Mouse (Mus musculus) hindbrain, embryonic 14.5 days (tissue): ENCODE data around the gene Sec24c. TPM values are rescaled to one million over a fixed set of nuclear protein-coding genes. Genes with fewer than 3 reads are reported as not detected.

Experiments
- ATAC-seq: fragments of 200-750 bp; cut with Nextera tagmentation; 2 replicates; pipeline ENCODE4 v1.8.0; 2017; ENCODE audit warnings: moderate number of reproducible peaks, mild to moderate bottlenecking, moderate TSS enrichment, moderate library complexity; ENCODE audit not compliant: low FRiP score
- DNase-seq: peaks from one replicate; pipeline ENCODE4 v3.0.0-alpha.2; 2015; ENCODE audit warnings: low spot score
- H3K27ac ChIP-seq: fragments of 300-500 bp; sonication (generic); 2 replicates; pipeline ENCODE4 v1.5.1; 2014; ENCODE audit warnings: mild to moderate bottlenecking, moderate library complexity
- H3K27me3 ChIP-seq: fragments of 300-500 bp; sonication (generic); 2 replicates; pipeline ENCODE4 v1.6.1; 2014; ENCODE audit warnings: mild to moderate bottlenecking, low read length, mixed read lengths; ENCODE audit not compliant: control insufficient read depth, insufficient read depth
- H3K36me3 ChIP-seq: fragments of 300-500 bp; sonication (generic); replicated peaks from 2 replicates; pipeline ENCODE4 v1.6.1; 2014; ENCODE audit not compliant: control insufficient read depth, insufficient read depth
- H3K4me1 ChIP-seq: fragments of 300-500 bp; sonication (generic); replicated peaks from 2 replicates; pipeline ENCODE4 v1.6.1; 2014; ENCODE audit warnings: antibody characterized with exemption, low read length, mixed read lengths; ENCODE audit not compliant: control insufficient read depth, insufficient read depth
- H3K4me2 ChIP-seq: fragments of 300-500 bp; sonication (generic); replicated peaks from 2 replicates; pipeline ENCODE4 v1.6.1; 2014; ENCODE audit warnings: mild to moderate bottlenecking, moderate library complexity
- H3K4me3 ChIP-seq: fragments of 300-500 bp; sonication (generic); replicated peaks from 2 replicates; pipeline ENCODE4 v1.5.1; 2014; ENCODE audit warnings: mild to moderate bottlenecking, low read length
- H3K9ac ChIP-seq: fragments of 300-500 bp; sonication (generic); 2 replicates; pipeline ENCODE4 v1.6.1; 2014
- H3K9me3 ChIP-seq: fragments of 300-500 bp; sonication (generic); 2 replicates; pipeline ENCODE4 v1.6.1; 2016; ENCODE audit warnings: low read length; ENCODE audit not compliant: control insufficient read depth
- WGBS: fragments of 180-500 bp; shearing (Covaris S2); extraction: QIAGEN DNeasy Blood & Tissue Kit; methylation state at CpG from one replicate; pipeline ENCODE4 v1.1.7; 2014; 5-methylcytosine and 5-hydroxymethylcytosine counted together
- microRNA-seq: library from miRNA; unstranded; fragments of <30 nt; microRNA quantifications from one replicate; pipeline ENCODE4, GENCODE M21; 2016
- polyA plus RNA-seq: library from polyadenylated mRNA; unstranded; fragments of >200 nt; fragmentation: Nextera tagmentation; extraction: Ambion mirVana; gene quantifications from 2 replicates; pipeline ENCODE4 v1.2.1, GENCODE M21; 2014

Gene Sec24c
- polyA plus RNA-seq, 1 experiment from 2014 or later = 87.1 TPM

- Histone ChIP-seq H3K4me2 (peak overlapping the region; percentile 91; the same call in 1 of the 2 replicates), H3K9ac (no peak overlapping the region), H3K36me3 (peaks cover 52% of the 10 kb centered on the region), H3K27me3 (no peaks in the 10 kb centered on the region), H3K4me3 (no peak overlapping the region), H3K4me1 (peaks cover 10% of the 10 kb centered on the region), H3K27ac (no peak overlapping the region), H3K9me3 (no peaks in the 10 kb centered on the region)
- ATAC-seq (no peak), DNase-seq (no peak)
- 76% methylated on average over 2 of the region's 2 CpGs for WGBS
Measured at GRCm38 (mm10) chr14:20735052-20735451, 60.9 kb downstream of the Sec24c start.

- Histone ChIP-seq H3K4me2 (no peak overlapping the region), H3K27me3 (no peaks in the 10 kb centered on the region), H3K4me1 (peaks cover 10% of the 10 kb centered on the region), H3K36me3 (peaks cover 52% of the 10 kb centered on the region), H3K27ac (no peak overlapping the region), H3K4me3 (no peak overlapping the region), H3K9ac (no peak overlapping the region), H3K9me3 (no peaks in the 10 kb centered on the region)
- WGBS = 85% methylated on average over 13 of the region's 13 CpGs
- DNase-seq (no peak), ATAC-seq (no peak)
Measured at GRCm38 (mm10) chr14:20735892-20736390, 61.8 kb downstream of the Sec24c start.

- DNase-seq (no peak), ATAC-seq (no peak)
- H3K27ac ChIP-seq = no peak overlapping the region
- no peaks in the 10 kb centered on the region for H3K27me3 ChIP-seq
- peaks cover 64% of the 10 kb centered on the region for H3K36me3 ChIP-seq
- no peak overlapping the region for H3K4me3 ChIP-seq
- no peaks in the 10 kb centered on the region for H3K9me3 ChIP-seq
- WGBS = 40% methylated on average over 14 of the region's 14 CpGs
- no peak overlapping the region for H3K9ac ChIP-seq
- peaks cover 10% of the 10 kb centered on the region for H3K4me1 ChIP-seq
- no peak overlapping the region for H3K4me2 ChIP-seq
Measured at GRCm38 (mm10) chr14:20737306-20737705, 63.2 kb downstream of the Sec24c start.

GRCm38 (mm10) chr14:20738511-20738910 lies 64.4 kb downstream of the Sec24c start:
- H3K36me3 ChIP-seq = peaks cover 72% of the 10 kb centered on the region
- WGBS = 94% methylated on average over 8 of the region's 8 CpGs
- DNase-seq (no peak), ATAC-seq (no peak)
- no peaks in the 10 kb centered on the region for H3K27me3 ChIP-seq
- H3K27ac ChIP-seq = no peak overlapping the region
- no peak overlapping the region for H3K4me3 ChIP-seq
- H3K4me2 ChIP-seq = no peak overlapping the region
- peaks cover 4% of the 10 kb centered on the region for H3K4me1 ChIP-seq
- H3K9me3 ChIP-seq = no peaks in the 10 kb centered on the region
- no peak overlapping the region for H3K9ac ChIP-seq

- 93% methylated on average over 9 of the region's 9 CpGs for WGBS
- Histone ChIP-seq H3K27ac (no peak overlapping the region), H3K4me2 (no peak overlapping the region), H3K9ac (no peak overlapping the region), H3K4me3 (no peak overlapping the region), H3K4me1 (no peaks in the 10 kb centered on the region), H3K9me3 (no peaks in the 10 kb centered on the region), H3K36me3 (peaks cover 87% of the 10 kb centered on the region), H3K27me3 (no peaks in the 10 kb centered on the region)
- no peak for ATAC-seq
- DNase-seq = no peak
Measured at GRCm38 (mm10) chr14:20741301-20741700, 67.2 kb downstream of the Sec24c start.

GRCm38 (mm10) chr14:20743614-20744013 lies 69.5 kb downstream of the Sec24c start:
- no peak for DNase-seq
- ATAC-seq = no peak
- no peak overlapping the region for H3K4me2 ChIP-seq
- no peak overlapping the region for H3K27ac ChIP-seq
- no peaks in the 10 kb centered on the region for H3K27me3 ChIP-seq
- no peaks in the 10 kb centered on the region for H3K4me1 ChIP-seq
- H3K9me3 ChIP-seq = no peaks in the 10 kb centered on the region
- no peak overlapping the region for H3K9ac ChIP-seq
- H3K36me3 ChIP-seq = peaks cover 78% of the 10 kb centered on the region
- WGBS = 89% methylated on average over 3 of the region's 3 CpGs
- no peak overlapping the region for H3K4me3 ChIP-seq

Small RNA genes within 50 kb of the gene (microRNA-seq; reads per million reads assigned to microRNA genes)
- 1.8 reads per million, percentile 5 among the genes with 10 or more reads in this experiment for gene Mir6946

Other genes with a start within 250 kb of the Sec24c start
- gene Cfap70, start 222.1 kb upstream of the Sec24c start, polyA plus RNA-seq = 1.3 and 1.4 TPM in 2 replicates
- gene Anxa7, start 194.2 kb upstream of the Sec24c start, polyA plus RNA-seq = 15.4 and 16.5 TPM in 2 replicates
- gene Mss51, start 177.4 kb upstream of the Sec24c start, polyA plus RNA-seq = 0.55 TPM in 2 replicates
- 121 and 123 TPM in 2 replicates for gene Ppp3cb, start 127.7 kb upstream of the Sec24c start, polyA plus RNA-seq
- gene Usp54, start 33.2 kb upstream of the Sec24c start, polyA plus RNA-seq = 13.1 and 13.2 TPM in 2 replicates
- not detected in 2 replicates for gene Myoz1, start 17.8 kb upstream of the Sec24c start, polyA plus RNA-seq
- gene Synpo2l, start 6.0 kb upstream of the Sec24c start, polyA plus RNA-seq = 0.07 and 0.09 TPM in 2 replicates
- 25.1 and 31.8 TPM in 2 replicates for gene Fut11, start 20.7 kb downstream of the Sec24c start, polyA plus RNA-seq
- 169 and 194 TPM in 2 replicates for gene Chchd1, start 28.7 kb downstream of the Sec24c start, polyA plus RNA-seq
- 38.5 and 50.5 TPM in 2 replicates for gene Zswim8, start 33.2 kb downstream of the Sec24c start, polyA plus RNA-seq
- 17.1 and 17.7 TPM in 2 replicates for gene Ndst2, start 60.3 kb downstream of the Sec24c start, polyA plus RNA-seq
- gene Camk2g, start 119.8 kb downstream of the Sec24c start, polyA plus RNA-seq = 166 and 197 TPM in 2 replicates
- 0.27 and 0.34 TPM in 2 replicates for gene Plau, start 162.4 kb downstream of the Sec24c start, polyA plus RNA-seq